Mouse (Mus musculus): ENCODE results near the gene Tent4b.

DNA sequence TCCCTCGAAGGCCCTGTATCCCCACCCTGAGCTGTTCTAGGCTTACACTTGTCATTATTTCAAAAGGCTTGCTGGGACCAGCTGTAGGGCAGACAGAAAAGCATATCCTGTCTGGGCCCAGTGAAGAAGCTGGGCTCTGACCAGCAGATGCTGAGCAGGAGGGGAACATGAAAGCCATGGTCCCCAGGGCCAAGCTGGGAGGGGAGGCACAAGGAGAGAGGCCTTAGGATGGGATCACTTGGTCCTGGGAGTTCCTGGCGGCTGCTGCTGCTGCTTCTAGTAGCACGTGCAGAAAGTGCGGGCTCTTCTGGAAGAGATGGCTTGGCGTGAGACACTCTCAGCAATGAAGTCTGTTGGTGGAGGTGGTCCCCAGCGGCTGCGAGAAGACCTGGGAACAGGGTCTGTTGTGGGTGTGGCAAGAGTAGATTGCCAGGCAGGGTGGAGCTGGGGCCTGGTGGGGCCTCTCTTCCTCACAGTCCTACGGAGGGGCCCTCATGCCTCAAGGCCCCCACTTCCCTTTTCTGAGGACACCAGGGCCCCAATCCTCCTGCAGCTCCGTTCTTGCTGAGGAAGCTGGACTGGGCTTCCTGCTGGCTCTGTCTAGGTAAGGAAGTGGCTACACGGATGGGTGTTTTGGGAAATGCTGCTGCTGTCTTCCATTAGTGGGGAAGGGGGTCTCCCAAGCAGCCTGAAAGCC is 101.0 kb downstream of the Tent4b start:
- TF ChIP-seq CTCF (IDR thresholded peaks at IDR 0.05; ENCODE audit: extremely low read depth, insufficient read length, insufficient replicate concordance, low read depth, low read length) (no peak), POLR2A (IDR thresholded peaks at IDR 0.05; ENCODE audit: low read depth, low read length) (no peak)

Data from small intestine, adult 2 months (tissue).